9 mouse cellular contexts compared by ENCODE assay signal in the genomic region with DNA sequence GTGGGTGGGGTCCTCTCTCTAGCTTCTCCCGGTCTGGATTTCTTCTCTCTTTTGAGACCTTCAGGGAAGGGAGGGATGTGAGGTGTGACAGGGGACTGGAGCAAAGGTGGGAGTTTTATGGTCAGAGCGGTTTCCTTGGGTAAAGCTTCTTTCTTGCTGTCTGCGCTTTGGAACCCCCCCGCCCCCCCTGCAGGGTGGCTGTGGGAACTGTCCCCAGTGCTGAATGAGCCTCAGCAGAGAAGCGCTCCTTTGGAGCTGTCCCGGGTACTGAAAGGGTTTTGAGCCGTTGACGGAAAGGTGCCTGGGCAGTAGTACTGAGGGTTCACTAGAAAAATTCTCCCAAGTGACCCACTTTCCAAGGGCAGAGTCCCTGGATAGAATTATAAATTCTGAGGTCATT. TPM values are rescaled to one million over a fixed set of nuclear protein-coding genes. Genes with fewer than 3 reads are reported as not detected.
A peak's percentile ranks its signal among the peaks of the same experiment; 100 is the strongest.
DNase-seq lines count a peak whose midpoint lies in the region; ATAC-seq and TF ChIP-seq lines count a peak whose summit lies in the region.
"Had no signal": no experiment of that assay in that cellular context is flagged by ENCODE, and none has a peak within 500 bp of the region (broad histone marks: within the 10 kb centered on the region; RNA-seq: fewer than 3 reads in every experiment).

No protein-coding gene starts in this region.

- H3K36me3 ChIP-seq in heart, adult 2 months (ENCODE audit: control insufficient read depth, insufficient read depth, low read length) = no peaks in the 10 kb centered on the region
- no peaks in the 10 kb centered on the region for H3K36me3 ChIP-seq in liver, embryonic 13.5 days

- DNase-seq in heart, adult 2 months = peak; percentile 31 to 52
- no peak for DNase-seq in heart, adult 11 months
- peak; percentile 54 to 61 for DNase-seq in B cell, adult 2 months
- peak; percentile 83 to 86 for DNase-seq in adrenal gland, postnatal 36 days
- DNase-seq in gastrocnemius, postnatal 25 days = peak; percentile 26
- DNase-seq in liver, embryonic 13.5 days = peak; percentile 35
- peak; percentile 16 for DNase-seq in ovary, adult 18-20 months (ENCODE audit: low spot score)

- intact Hi-C loops in heart, adult 2 months (cut with DNase I) = no loop called here

- peaks cover 2% of the 10 kb centered on the region; the same call in 1 of the 2 replicates for H3K4me1 ChIP-seq in heart, adult 2 months (ENCODE audit: control insufficient read depth, insufficient read depth, low read length)
- H3K4me1 ChIP-seq in liver, embryonic 13.5 days (replicated peaks) = peaks cover 9% of the 10 kb centered on the region; the same call in 1 of the 2 replicates

- no peaks in the 10 kb centered on the region for H3K79me2 ChIP-seq in heart, adult 2 months (replicated peaks; ENCODE audit: control insufficient read depth, insufficient read depth, low read length)

- no peak overlapping the region for H3K27ac ChIP-seq in heart, adult 2 months
- no peak overlapping the region for H3K27ac ChIP-seq in liver, embryonic 13.5 days
- H3K27ac ChIP-seq: macrophage had no signal

- H3K4me2 ChIP-seq in liver, embryonic 13.5 days = no peak overlapping the region

- ATAC-seq in liver, embryonic 13.5 days (ENCODE audit: low read depth) = no peak
- no peak for ATAC-seq in megakaryocyte, adult 5-6 weeks (ENCODE audit: poor library complexity, severe bottlenecking)

- TF ChIP-seq POLR2A in heart, adult 2 months (IDR thresholded peaks at IDR 0.05; ENCODE audit: insufficient read depth, low read depth, low read length) = no peak

- TF ChIP-seq EP300 in heart, adult 2 months (IDR thresholded peaks at IDR 0.05; ENCODE audit: insufficient read depth, low read depth, low read length) = no peak

- H3K27me3 ChIP-seq in heart, adult 2 months (ENCODE audit: control insufficient read depth, insufficient read depth, low read length) = peaks cover 8% of the 10 kb centered on the region
- H3K27me3 ChIP-seq in liver, embryonic 13.5 days = peaks cover 50% of the 10 kb centered on the region

- H3K9ac ChIP-seq in heart, adult 2 months (ENCODE audit: low read depth, low read length) = no peak overlapping the region
- H3K9ac ChIP-seq in liver, embryonic 13.5 days = no peak overlapping the region

- H3K4me3 ChIP-seq in heart, adult 2 months = no peak overlapping the region
- H3K4me3 ChIP-seq in liver, embryonic 13.5 days (replicated peaks) = no peak overlapping the region

- no peaks in the 10 kb centered on the region for H3K9me3 ChIP-seq in liver, embryonic 13.5 days (replicated peaks)

- under 1% methylated on average over 8 of the region's 8 CpGs for WGBS in heart, adult 2 months
- 3% methylated on average over 8 of the region's 8 CpGs for WGBS in liver, embryonic 13.5 days (ENCODE audit: insufficient replicate concordance)

- TF ChIP-seq CTCF in heart, adult 2 months (IDR thresholded peaks at IDR 0.05) = no peak

RNA-seq across cellular contexts. Expression of a gene that starts 4.5 kb away (rescaled TPM):
- under 1 TPM; 0.20 to 0.21 TPM for total RNA-seq in heart, adult 2 months (2021)
- 0.09 and 0.21 TPM in 2 replicates for polyA plus RNA-seq in heart, adult 2 months (2012; rRNA removed)
- 1 to 10 TPM; 3.1 to 5.6 TPM for total RNA-seq in adrenal gland, postnatal 36 days (2021)
- total RNA-seq in gastrocnemius, postnatal 25 days (2021) = under 1 TPM in 1 of 2 experiments, not detected in 1; 0.08 TPM
- 0.17 and 0.22 TPM in 2 replicates for polyA plus RNA-seq in liver, embryonic 13.5 days (2015; fragmentation: Nextera tagmentation; extraction: Ambion mirVana)
- not detected in 2 replicates for total RNA-seq in megakaryocyte, adult 5-6 weeks (2015)
- total RNA-seq in megakaryocyte, adult 5-6 weeks (2017) = not detected in 2 replicates
- polyA plus RNA-seq: macrophage had no signal

RNA-seq across cellular contexts. Expression of a gene that starts 50.0 kb away (rescaled TPM):
- total RNA-seq in heart, adult 2 months (2021) = 1 to 10 TPM; 1.4 to 2.0 TPM
- 5.6 TPM in 2 replicates for polyA plus RNA-seq in heart, adult 2 months (2012; rRNA removed)
- total RNA-seq in adrenal gland, postnatal 36 days (2021) = 10 to 100 TPM; 14.8 to 22.8 TPM
- total RNA-seq in gastrocnemius, postnatal 25 days (2021) = 1 to 10 TPM in 1 of 2 experiments, under 1 TPM in 1; 0.74 to 1.3 TPM
- polyA plus RNA-seq in liver, embryonic 13.5 days (2015; fragmentation: Nextera tagmentation; extraction: Ambion mirVana) = 6.8 and 7.8 TPM in 2 replicates
- 11.8 and 13.9 TPM in 2 replicates for total RNA-seq in megakaryocyte, adult 5-6 weeks (2015)
- 8.2 and 8.6 TPM in 2 replicates for total RNA-seq in megakaryocyte, adult 5-6 weeks (2017)
